ENCODE assay signal across 21 mouse cellular contexts in genomic region chr4:145211076-145211475, GRCm38 (mm10). TPM values are rescaled to one million over a fixed set of nuclear protein-coding genes. Genes with fewer than 3 reads are reported as not detected.
DNase-seq lines count a peak whose midpoint lies in the region; ATAC-seq and TF ChIP-seq lines count a peak whose summit lies in the region.
"Had no signal": no experiment of that assay in that cellular context is flagged by ENCODE, and none has a peak within 500 bp of the region (broad histone marks: within the 10 kb centered on the region; RNA-seq: fewer than 3 reads in every experiment).

No protein-coding gene starts in this region.

- no peak overlapping the region; the same call in 1 of the 2 replicates for H3K27ac ChIP-seq in ES-E14 (ENCODE audit: insufficient read depth, low read depth, low read length, poor library complexity, severe bottlenecking)
- H3K27ac ChIP-seq in hindbrain, embryonic 12.5 days = no peak overlapping the region
- H3K27ac ChIP-seq: embryonic facial prominence, embryonic 15.5 days; forebrain, embryonic 10.5 days; limb, embryonic 13.5 days; liver, embryonic 15.5 days; neural tube, embryonic 13.5 days; stomach, embryonic 15.5 days had no signal

- no peaks in the 10 kb centered on the region for H3K27me3 ChIP-seq in hindbrain, embryonic 12.5 days
- H3K27me3 ChIP-seq: embryonic facial prominence, embryonic 15.5 days; limb, embryonic 13.5 days; liver, embryonic 15.5 days; neural tube, embryonic 13.5 days; stomach, embryonic 15.5 days had no signal

- no peak overlapping the region for H3K4me3 ChIP-seq in ES-E14 (ENCODE audit: insufficient read depth in 1 of 2, low read depth in 1 of 2, low read length in 2 of 2, poor library complexity in 1 of 2, severe bottlenecking in 1 of 2)
- no peak overlapping the region for H3K4me3 ChIP-seq in hindbrain, embryonic 12.5 days
- H3K4me3 ChIP-seq: embryonic facial prominence, embryonic 15.5 days; forebrain, embryonic 10.5 days; limb, embryonic 13.5 days; liver, embryonic 15.5 days; neural tube, embryonic 13.5 days; stomach, embryonic 15.5 days had no signal

- no peaks in the 10 kb centered on the region for H3K9me3 ChIP-seq in ES-E14 (ENCODE audit: control insufficient read depth, insufficient read depth, low read depth, low read length)
- H3K9me3 ChIP-seq in hindbrain, embryonic 12.5 days (replicated peaks) = no peaks in the 10 kb centered on the region
- H3K9me3 ChIP-seq: embryonic facial prominence, embryonic 15.5 days; forebrain, embryonic 10.5 days; limb, embryonic 13.5 days; liver, embryonic 15.5 days; neural tube, embryonic 13.5 days; stomach, embryonic 15.5 days had no signal

- H3K36me3 ChIP-seq in ES-E14 (ENCODE audit: control insufficient read depth, insufficient read depth, low read length, poor library complexity, severe bottlenecking) = peaks cover 5% of the 10 kb centered on the region; the same call in 1 of the 2 replicates
- H3K36me3 ChIP-seq in hindbrain, embryonic 12.5 days = no peaks in the 10 kb centered on the region
- H3K36me3 ChIP-seq: embryonic facial prominence, embryonic 15.5 days; forebrain, embryonic 10.5 days; limb, embryonic 13.5 days; liver, embryonic 15.5 days; neural tube, embryonic 13.5 days; stomach, embryonic 15.5 days had no signal

- in situ Hi-C loops in ES-E14 (cut with MboI; ENCODE audit: low sequenced_read_pairs in 2 of 2, unreplicated experiment in 2 of 2) = loop anchor here in 1 of 2 experiments (5.0 to 25.0 kb wide), 2 partner anchors 71 to 276 kb away; no protein-coding TSS in a partner anchor

- no peak overlapping the region for H3K4me2 ChIP-seq in hindbrain, embryonic 12.5 days (replicated peaks)
- H3K4me2 ChIP-seq: embryonic facial prominence, embryonic 15.5 days; limb, embryonic 13.5 days; liver, embryonic 15.5 days; neural tube, embryonic 13.5 days; stomach, embryonic 15.5 days had no signal

- peak; percentile 36 for ATAC-seq in inflammation-experienced regulatory T-cells, adult 6 months
- ATAC-seq in hindbrain, embryonic 12.5 days (ENCODE audit: low FRiP score) = no peak
- ATAC-seq: hindbrain, embryonic 16.5 days had no signal

- peaks cover 16 to 25% of the 10 kb centered on the region in 2 experiments for H3K4me1 ChIP-seq in ES-E14 (ENCODE audit: control insufficient read depth in 2 of 2, insufficient read depth in 2 of 2, low read length in 2 of 2, poor library complexity in 1 of 2)
- H3K4me1 ChIP-seq in hindbrain, embryonic 12.5 days = peaks cover 7% of the 10 kb centered on the region

- WGBS in hindbrain, embryonic 12.5 days = 86% methylated on average over 2 of the region's 2 CpGs

- peak; percentile 65 for DNase-seq in CD4-positive helper T cell, adult 2 months (ENCODE audit: low read depth, low spot score)
- DNase-seq in ES-E14 (ENCODE audit: low read depth, low spot score) = no peak
- DNase-seq in thymus, postnatal 0 days (ENCODE audit: low spot score) = peak; percentile 60
- no peak for DNase-seq in urinary bladder, adult 18-20 months (ENCODE audit: low spot score in 2 of 2)
- no peak for DNase-seq in adrenal gland, adult 8-10 months
- no peak for DNase-seq in urinary bladder, postnatal 25 days (ENCODE audit: low spot score)
- DNase-seq: cerebellum, adult 9-10 months; gastrocnemius, postnatal 10 days; heart, postnatal 10 days; kidney, adult 8-10 months; kidney, postnatal 36 days; lung, postnatal 10 days had no signal

- H3K9ac ChIP-seq in ES-E14 (ENCODE audit: insufficient read depth, low read depth, low read length, poor library complexity, severe bottlenecking) = no peak overlapping the region
- H3K9ac ChIP-seq in hindbrain, embryonic 12.5 days = no peak overlapping the region
- H3K9ac ChIP-seq: embryonic facial prominence, embryonic 15.5 days; limb, embryonic 13.5 days; liver, embryonic 15.5 days; neural tube, embryonic 13.5 days; stomach, embryonic 15.5 days had no signal

TF ChIP-seq in ES-E14, 5 proteins besides CTCF, POLR2A, EP300 and RAD21:
- 0 out of 2 replicates have a peak, but pooled peaks have one; percentile 58 for TF ChIP-seq ZNF384 (IDR thresholded peaks at IDR 0.05; ENCODE audit: low read depth, low read length)
- TF ChIP-seq ZC3H11A (IDR thresholded peaks at IDR 0.05; ENCODE audit: borderline replicate concordance, low read depth, low read length) = no peak
- peak; percentile 83 for TF ChIP-seq CHD2 (IDR thresholded peaks at IDR 0.05; ENCODE audit: low read depth, low read length)
- no peak for TF ChIP-seq MAFK (IDR thresholded peaks at IDR 0.05; ENCODE audit: insufficient read depth, low read depth, low read length)
- TF ChIP-seq HCFC1 (IDR thresholded peaks at IDR 0.05; ENCODE audit: borderline replicate concordance, insufficient read depth, low read length) = no peak

RNA-seq across cellular contexts. Expression of gene Vps13d, which starts 16.3 kb away (rescaled TPM):
- total RNA-seq in ES-E14 (2012; rRNA removed) = 15.3 and 23.3 TPM in 2 replicates
- 10 to 100 TPM; 10.6 to 27.5 (median 19.6) TPM for polyA plus RNA-seq in inflammation-experienced regulatory T-cells, adult 6 months (2017; shearing (Covaris generic))
- 13.0 and 13.1 TPM in 2 replicates for polyA plus RNA-seq in thymus, postnatal 0 days (2015; fragmentation: Nextera tagmentation; extraction: Ambion mirVana)
- total RNA-seq in adrenal gland, adult 8-10 months (2022) = 10 to 100 TPM; 62.6 to 84.7 (median 81.4) TPM
- polyA plus RNA-seq in hindbrain, embryonic 12.5 days (2016; fragmentation: Nextera tagmentation; extraction: Ambion mirVana) = 6.7 and 7.2 TPM in 2 replicates

RNA-seq across cellular contexts. Expression of gene Tnfrsf1b, which starts 35.6 kb away (rescaled TPM):
- total RNA-seq in ES-E14 (2012; rRNA removed) = 4.3 and 10.7 TPM in 2 replicates
- 100 to 1,000 TPM in 1 of 3 experiments, 10 to 100 TPM in 2; 83.9 to 124 (median 98.2) TPM for polyA plus RNA-seq in inflammation-experienced regulatory T-cells, adult 6 months (2017; shearing (Covaris generic))
- polyA plus RNA-seq in thymus, postnatal 0 days (2015; fragmentation: Nextera tagmentation; extraction: Ambion mirVana) = 12.5 and 12.9 TPM in 2 replicates
- 10 to 100 TPM in 2 of 4 experiments, 1 to 10 TPM in 2; 6.9 to 17.0 (median 11.6) TPM for total RNA-seq in adrenal gland, adult 8-10 months (2022)
- 2.6 and 3.4 TPM in 2 replicates for polyA plus RNA-seq in hindbrain, embryonic 12.5 days (2016; fragmentation: Nextera tagmentation; extraction: Ambion mirVana)

Comparison
In these comparisons a context has a peak if more than half of its experiments do, and no peak if none do; other contexts are left out.
1. DNase-seq: peak in CD4-positive helper T cell, adult 2 months (single experiment) and thymus, postnatal 0 days (single experiment); none in ES-E14 (single experiment), urinary bladder, adult 18-20 months (0 of 2), adrenal gland, adult 8-10 months (single experiment) and urinary bladder, postnatal 25 days (single experiment).